Mouse (Mus musculus) stomach, postnatal 0 days (tissue): Measurements from ENCODE around the gene Abl1.

Source experiments
- CTCF ChIP-seq: IDR thresholded peaks from 2 replicates; pipeline ENCODE4 v1.5.1; 2016; ENCODE audit warnings: antibody characterized with exemption, low read depth, mild to moderate bottlenecking, moderate library complexity
- EP300 ChIP-seq: optimal IDR thresholded peaks from 2 replicates; pipeline ENCODE3; 2016; ENCODE audit warnings: antibody characterized with exemption

DNA sequence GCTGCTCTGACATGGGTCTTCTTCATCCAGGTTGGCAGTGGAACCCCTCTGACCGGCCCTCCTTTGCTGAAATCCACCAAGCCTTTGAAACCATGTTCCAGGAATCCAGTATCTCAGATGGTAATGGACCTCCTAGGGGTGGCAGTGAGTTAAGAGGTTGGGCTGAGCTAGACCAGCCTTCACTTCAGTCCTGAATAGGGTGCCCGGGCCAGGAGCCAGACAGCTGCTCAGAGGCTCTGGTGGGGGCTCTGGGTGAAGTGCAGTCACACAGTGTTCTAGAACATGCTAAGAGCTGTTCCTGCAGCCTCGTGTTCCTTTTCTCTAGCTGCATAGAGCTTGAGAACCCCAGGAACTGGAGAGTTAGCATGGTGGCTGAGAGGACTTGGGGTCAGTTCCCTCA lies 108.8 kb downstream of the Abl1 start:
- no peak for TF ChIP-seq CTCF
- no peak for TF ChIP-seq EP300
